Mouse (Mus musculus) embryonic facial prominence, embryonic 14.5 days (tissue): ENCODE measurements at regions not wholly inside any gene's neighbourhood (a gene's known extent, or its start where the extent isn't known, plus 50 kb on each side); places are given as distances from the start of the nearest gene placed in this dataset.
"Not testable (repeated sequence)": the region's sequence is repeated elsewhere in the genome, so short reads cannot be mapped to it uniquely, and the experiment has no call there.

Experiments
- ATAC-seq: fragments of 200-750 bp; cut with Nextera tagmentation; 2 replicates; pipeline ENCODE4 v1.8.0; 2017; ENCODE audit warnings: low read depth, moderate number of reproducible peaks, moderate TSS enrichment
- DNase-seq: peaks from one replicate; pipeline ENCODE4 v3.0.0-alpha.2; 2015; ENCODE audit warnings: low spot score
- H3K27ac ChIP-seq: fragments of 300-500 bp; sonication (generic); replicated peaks from 2 replicates; pipeline ENCODE4 v1.5.1; 2014; ENCODE audit warnings: low read depth, mild to moderate bottlenecking, low read length, moderate library complexity
- H3K27me3 ChIP-seq: fragments of 300-500 bp; sonication (generic); replicated peaks from 2 replicates; pipeline ENCODE4 v1.6.1; 2014; ENCODE audit warnings: low read length; ENCODE audit not compliant: control insufficient read depth, insufficient read depth
- H3K36me3 ChIP-seq: fragments of 300-500 bp; sonication (generic); 2 replicates; pipeline ENCODE4 v1.6.1; 2014; ENCODE audit warnings: low read length, mixed read lengths; ENCODE audit not compliant: control insufficient read depth, insufficient read depth
- H3K4me1 ChIP-seq: fragments of 300-500 bp; sonication (generic); 2 replicates; pipeline ENCODE4 v1.6.1; 2014; ENCODE audit warnings: antibody characterized with exemption, low read length; ENCODE audit not compliant: control insufficient read depth, insufficient read depth
- H3K4me2 ChIP-seq: fragments of 300-500 bp; sonication (generic); 2 replicates; pipeline ENCODE4 v1.6.1; 2014; ENCODE audit warnings: low read depth, mild to moderate bottlenecking, low read length, moderate library complexity, mixed read lengths
- H3K4me3 ChIP-seq: fragments of 300-500 bp; sonication (generic); 2 replicates; pipeline ENCODE4 v1.5.1; 2014; ENCODE audit warnings: low read depth, mild to moderate bottlenecking, low read length
- H3K9ac ChIP-seq: fragments of 300-500 bp; sonication (generic); 2 replicates; pipeline ENCODE4 v1.6.1; 2014; ENCODE audit warnings: low read depth, mild to moderate bottlenecking, low read length, moderate library complexity, mixed read lengths
- H3K9me3 ChIP-seq: fragments of 300-500 bp; sonication (generic); 2 replicates; pipeline ENCODE4 v1.6.1; 2016; ENCODE audit warnings: low read length; ENCODE audit not compliant: control insufficient read depth
- WGBS: fragments of 180-500 bp; shearing (Covaris S2); extraction: QIAGEN DNeasy Blood & Tissue Kit; methylation state at CpG from one replicate; pipeline ENCODE4 v1.1.7; 2014; 5-methylcytosine and 5-hydroxymethylcytosine counted together

- Histone ChIP-seq H3K4me1 (no peaks in the 10 kb centered on the region), H3K4me3 (no peak overlapping the region), H3K27ac (no peak overlapping the region), H3K27me3 (no peaks in the 10 kb centered on the region), H3K36me3 (no peaks in the 10 kb centered on the region), H3K9ac (no peak overlapping the region), H3K4me2 (no peak overlapping the region), H3K9me3 (no peaks in the 10 kb centered on the region)
- DNase-seq (no peak), ATAC-seq (no peak)
- 89% methylated on average over 3 of the region's 3 CpGs for WGBS
These were observed 204.6 kb upstream of the Got2 start for GRCm38 (mm10) chr8:96092931-96093330.

DNA sequence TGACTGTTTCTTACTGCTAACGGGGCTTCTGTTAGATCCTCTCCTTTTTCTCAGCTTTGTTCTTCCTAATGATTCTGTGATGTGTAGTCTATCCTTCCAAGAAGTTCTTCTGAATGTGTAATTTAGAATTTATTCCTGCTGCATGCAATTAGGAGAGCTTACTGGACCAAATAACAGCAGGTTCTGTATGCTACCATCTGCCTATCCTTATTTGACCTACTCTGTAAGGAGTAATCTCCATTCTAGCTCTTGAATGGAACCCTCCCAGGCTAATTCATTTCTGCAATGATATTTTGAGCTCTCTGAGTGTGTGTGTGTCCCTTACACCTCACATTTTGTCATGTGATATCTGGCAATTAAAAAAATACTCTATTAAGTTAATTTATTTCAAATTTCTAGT is 201.9 kb upstream of the Got2 start:
- Histone ChIP-seq H3K4me2 (no peak overlapping the region), H3K27me3 (no peaks in the 10 kb centered on the region), H3K36me3 (no peaks in the 10 kb centered on the region), H3K9ac (no peak overlapping the region), H3K4me1 (no peaks in the 10 kb centered on the region), H3K4me3 (no peak overlapping the region), H3K27ac (no peak overlapping the region), H3K9me3 (no peaks in the 10 kb centered on the region)
- no peak for DNase-seq
- no peak for ATAC-seq
- WGBS = 85% methylated on average over 1 of the region's 1 CpGs

DNA sequence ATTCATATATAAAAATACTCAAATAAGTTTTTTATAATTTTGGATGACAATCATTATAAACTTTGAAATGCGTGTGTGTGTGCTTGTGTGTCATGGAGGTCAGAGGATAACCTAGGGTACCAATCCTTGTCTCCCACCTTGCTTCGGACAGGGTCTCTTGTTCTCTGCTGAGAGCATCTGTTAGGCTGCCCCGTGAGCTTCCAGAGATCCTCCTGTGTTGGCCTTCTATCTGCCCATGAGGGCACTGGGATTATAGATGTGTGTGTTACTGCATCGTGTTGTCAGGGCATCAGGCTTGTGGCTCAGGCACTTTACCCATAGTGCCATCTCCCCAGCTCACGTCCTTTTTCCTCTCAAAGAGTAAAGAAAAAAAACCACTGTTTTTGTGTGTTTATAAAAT is 180.0 kb upstream of the Got2 start:
- Histone ChIP-seq H3K9me3 (no peaks in the 10 kb centered on the region), H3K27me3 (no peaks in the 10 kb centered on the region), H3K4me2 (no peak overlapping the region), H3K4me3 (no peak overlapping the region), H3K27ac (no peak overlapping the region), H3K9ac (no peak overlapping the region), H3K4me1 (no peaks in the 10 kb centered on the region), H3K36me3 (no peaks in the 10 kb centered on the region)
- WGBS = 82% methylated on average over 5 of the region's 5 CpGs
- ATAC-seq (no peak), DNase-seq (no peak)

- H3K36me3 ChIP-seq = no peaks in the 10 kb centered on the region
- no peak for ATAC-seq
- no peak overlapping the region for H3K27ac ChIP-seq
- no peaks in the 10 kb centered on the region for H3K9me3 ChIP-seq
- no peaks in the 10 kb centered on the region for H3K4me1 ChIP-seq
- no peak overlapping the region for H3K4me2 ChIP-seq
- 77% methylated on average over 3 of the region's 3 CpGs for WGBS
- H3K9ac ChIP-seq = no peak overlapping the region
- no peak overlapping the region for H3K4me3 ChIP-seq
- DNase-seq = no peak
- no peaks in the 10 kb centered on the region for H3K27me3 ChIP-seq
These were observed 159.3 kb upstream of the Got2 start for GRCm38 (mm10) chr8:96047686-96048085.

DNA sequence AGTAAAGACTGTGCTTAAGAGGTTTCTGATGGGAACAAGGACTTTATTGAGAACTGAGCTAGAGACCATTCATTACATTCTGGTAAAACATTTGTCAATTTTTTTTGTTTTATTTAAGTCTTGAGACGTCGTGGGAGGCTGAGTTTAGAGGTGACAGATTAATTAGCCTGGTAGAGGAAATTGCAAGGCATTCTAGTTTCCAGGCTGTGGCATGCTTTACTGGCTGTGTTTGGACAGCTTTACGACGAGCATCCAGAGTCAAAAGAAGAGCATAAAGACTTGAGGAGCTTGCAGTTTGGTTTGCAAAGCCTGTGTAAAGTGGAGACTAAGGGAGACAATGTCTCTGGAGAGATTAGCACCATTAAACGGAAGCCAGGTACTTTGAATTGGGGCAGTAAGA is 154.0 kb upstream of the Got2 start:
- H3K4me3 ChIP-seq = no peak overlapping the region
- H3K36me3 ChIP-seq = no peaks in the 10 kb centered on the region
- no peak overlapping the region for H3K27ac ChIP-seq
- H3K4me2 ChIP-seq = no peak overlapping the region
- no peaks in the 10 kb centered on the region for H3K9me3 ChIP-seq
- H3K27me3 ChIP-seq = no peaks in the 10 kb centered on the region
- ATAC-seq (no peak), DNase-seq (no peak)
- H3K4me1 ChIP-seq = no peaks in the 10 kb centered on the region
- no peak overlapping the region for H3K9ac ChIP-seq
- 53% methylated on average over 5 of the region's 5 CpGs for WGBS

DNA sequence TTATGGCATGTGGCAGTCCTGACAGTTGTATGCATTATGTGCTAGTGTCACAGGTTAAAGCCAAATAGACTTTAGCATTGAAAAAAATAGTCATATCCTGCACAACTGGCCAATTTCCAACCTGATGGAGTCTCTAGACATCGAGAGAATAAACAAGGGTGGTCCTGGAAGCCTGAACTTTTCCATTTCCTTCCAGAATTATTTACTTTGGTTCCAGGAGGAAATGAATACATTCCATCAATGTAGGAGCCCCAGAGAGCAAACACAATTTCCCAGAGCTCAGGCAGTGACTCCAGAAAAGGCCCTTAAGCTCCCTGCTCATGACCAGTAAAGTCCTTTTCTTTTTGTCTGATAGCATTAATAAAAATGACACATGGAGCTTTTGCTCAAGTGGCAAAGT is 151.9 kb upstream of the Got2 start:
- DNase-seq = peak; percentile 27
- no peak for ATAC-seq
- 32% methylated on average over 1 of the region's 1 CpGs for WGBS

DNA sequence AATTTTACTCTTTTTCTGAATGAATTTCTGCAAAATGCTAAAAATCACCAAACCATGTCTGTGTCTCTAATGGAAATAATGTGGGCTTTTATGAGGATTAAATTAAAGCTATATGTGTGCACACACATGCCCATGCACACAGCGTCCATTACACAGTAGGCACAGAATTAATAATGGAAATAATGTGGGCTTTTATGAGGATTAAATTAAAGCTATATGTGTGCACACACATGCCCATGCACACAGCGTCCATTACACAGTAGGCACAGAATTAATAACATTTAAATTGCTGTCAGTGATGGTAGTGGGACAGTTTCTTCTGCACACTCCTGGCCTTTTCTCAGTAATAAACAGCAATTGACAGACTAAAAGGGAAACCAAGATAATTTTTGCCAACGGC is 130.4 kb upstream of the Got2 start:
- not testable (repeated sequence) for H3K4me3 ChIP-seq, H3K27ac ChIP-seq, H3K9ac ChIP-seq, ATAC-seq, H3K27me3 ChIP-seq, H3K9me3 ChIP-seq, H3K4me2 ChIP-seq, H3K4me1 ChIP-seq, DNase-seq, H3K36me3 ChIP-seq
- 81% methylated on average over 3 of the region's 3 CpGs for WGBS

More for the DNA sequence above, 151.9 kb upstream of the Got2 start:
- Histone ChIP-seq H3K4me2 (no peak overlapping the region), H3K4me1 (no peaks in the 10 kb centered on the region), H3K9ac (no peak overlapping the region), H3K27me3 (no peaks in the 10 kb centered on the region), H3K9me3 (no peaks in the 10 kb centered on the region), H3K27ac (no peak overlapping the region), H3K36me3 (no peaks in the 10 kb centered on the region), H3K4me3 (no peak overlapping the region)

DNA sequence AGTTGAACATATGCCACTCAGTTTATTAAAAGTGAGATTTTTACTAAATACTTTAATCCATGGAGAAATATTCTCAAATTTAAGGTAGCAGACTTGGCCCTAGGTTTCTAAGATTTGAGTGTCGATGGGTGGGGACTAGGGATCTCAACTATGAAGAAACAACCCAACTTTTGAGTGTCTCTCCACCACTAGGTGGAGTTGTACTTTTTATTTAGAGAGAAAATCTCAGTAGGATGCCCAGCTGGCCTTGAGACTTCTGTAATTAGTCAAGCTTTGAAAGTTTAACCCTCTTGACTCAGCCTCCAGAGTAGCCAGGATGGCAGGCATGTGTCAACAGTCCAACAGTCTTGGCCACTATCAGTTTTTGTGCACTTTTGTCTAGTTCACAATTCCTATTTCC is 123.7 kb upstream of the Got2 start:
- H3K27ac ChIP-seq = no peak overlapping the region
- ATAC-seq (no peak), DNase-seq (no peak)
- no peak overlapping the region for H3K4me2 ChIP-seq
- H3K4me3 ChIP-seq = no peak overlapping the region
- no peaks in the 10 kb centered on the region for H3K4me1 ChIP-seq
- no peaks in the 10 kb centered on the region for H3K36me3 ChIP-seq
- H3K9me3 ChIP-seq = no peaks in the 10 kb centered on the region
- H3K9ac ChIP-seq = no peak overlapping the region
- no peaks in the 10 kb centered on the region for H3K27me3 ChIP-seq
- WGBS = 93% methylated on average over 1 of the region's 1 CpGs

GRCm38 (mm10) chr8:95991826-95992463 is 103.6 kb upstream of the Got2 start:
- no peaks in the 10 kb centered on the region for H3K9me3 ChIP-seq
- no peak overlapping the region for H3K9ac ChIP-seq
- no peaks in the 10 kb centered on the region for H3K36me3 ChIP-seq
- no peak for ATAC-seq
- H3K27ac ChIP-seq = no peak overlapping the region
- WGBS = 70% methylated on average over 8 of the region's 8 CpGs
- H3K4me3 ChIP-seq = no peak overlapping the region
- DNase-seq = peak; percentile 27
- H3K27me3 ChIP-seq = no peaks in the 10 kb centered on the region
- H3K4me1 ChIP-seq = no peaks in the 10 kb centered on the region
- no peak overlapping the region for H3K4me2 ChIP-seq
